Mouse (Mus musculus) left cerebral cortex, adult 8-10 months (tissue): ENCODE measurements at regions not wholly inside any gene's neighbourhood (a gene's known extent, or its start where the extent isn't known, plus 50 kb on each side); places are given as distances from the start of the nearest gene placed in this dataset.

Source experiments
- DNase-seq, 2 experiments: peaks; one replicate each; pipeline ENCODE4 v3.0.0; 2022; ENCODE audit warnings: low spot score in 2 of 2

- DNase-seq, result peak in 1 of 2 experiments; percentile 68
Observed at GRCm38 (mm10) chr4:106225184-106225862, 90.7 kb upstream of the Usp24 start.

GRCm38 (mm10) chr4:106227428-106227827 is 88.6 kb upstream of the Usp24 start:
- DNase-seq, result no peak

DNA sequence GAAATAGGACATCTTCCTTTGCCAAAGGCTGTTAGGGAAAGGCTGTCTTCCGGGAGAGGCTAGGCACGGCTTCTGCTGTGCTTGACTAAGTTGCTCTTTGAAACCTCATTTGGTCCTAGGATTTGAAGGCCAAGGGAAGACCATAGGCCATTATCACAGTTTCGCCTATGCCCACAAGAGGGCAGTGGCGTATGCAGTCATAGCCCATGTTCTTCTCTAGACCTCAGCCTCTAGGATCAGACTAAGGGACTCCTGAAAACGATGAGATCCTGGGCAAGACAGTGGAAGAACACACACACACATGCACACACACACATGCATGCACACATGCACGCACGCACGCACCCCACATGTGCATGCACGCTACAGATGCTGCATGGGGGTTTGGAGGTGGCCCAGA is 87.5 kb upstream of the Usp24 start:
- peak; percentile 61 to 76 for DNase-seq

DNA sequence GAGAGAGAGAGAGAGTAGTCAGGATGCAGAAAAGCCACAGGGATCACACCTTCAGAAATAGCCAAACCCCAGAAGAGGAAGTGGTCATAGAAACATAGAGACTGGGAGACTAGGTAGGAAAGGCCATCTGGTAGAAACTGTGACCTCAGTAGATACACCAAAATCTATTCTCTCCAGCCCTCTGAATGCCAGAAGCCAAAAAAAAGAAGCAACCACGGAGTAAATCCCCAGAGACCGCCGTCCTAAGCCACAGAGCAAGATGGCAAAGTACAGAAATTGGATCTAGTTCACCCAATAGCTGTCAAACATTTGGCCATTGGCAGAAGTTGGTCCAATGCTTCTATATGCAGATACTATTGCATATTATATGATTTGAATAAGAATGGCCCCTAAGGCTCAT is 86.5 kb upstream of the Usp24 start:
- no peak for DNase-seq

DNA sequence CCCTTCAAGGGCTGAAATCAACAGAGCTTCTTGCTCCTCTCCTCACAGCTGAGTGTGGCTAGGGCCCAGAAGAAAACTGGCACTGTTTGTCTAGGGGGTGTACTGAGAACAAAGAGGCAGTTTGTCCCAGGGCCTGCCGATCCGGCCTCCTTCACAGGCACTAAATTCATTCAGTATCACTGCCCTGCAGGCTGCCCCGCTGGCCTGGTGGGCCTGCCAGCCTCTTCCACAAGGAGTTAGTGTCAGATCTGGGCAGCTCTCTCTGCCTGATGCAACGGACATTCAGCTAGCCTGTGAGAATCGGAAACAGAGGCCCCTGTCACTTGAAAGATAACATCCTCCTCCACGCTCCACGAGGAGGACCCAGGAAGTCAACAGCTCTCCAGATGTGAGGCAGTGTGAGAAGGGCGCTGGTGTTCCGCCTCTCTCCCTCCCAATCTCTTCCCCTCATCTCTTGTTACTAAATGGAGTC is 83.5 kb upstream of the Usp24 start:
- peak in 1 of 2 experiments; percentile 81 for DNase-seq

DNA sequence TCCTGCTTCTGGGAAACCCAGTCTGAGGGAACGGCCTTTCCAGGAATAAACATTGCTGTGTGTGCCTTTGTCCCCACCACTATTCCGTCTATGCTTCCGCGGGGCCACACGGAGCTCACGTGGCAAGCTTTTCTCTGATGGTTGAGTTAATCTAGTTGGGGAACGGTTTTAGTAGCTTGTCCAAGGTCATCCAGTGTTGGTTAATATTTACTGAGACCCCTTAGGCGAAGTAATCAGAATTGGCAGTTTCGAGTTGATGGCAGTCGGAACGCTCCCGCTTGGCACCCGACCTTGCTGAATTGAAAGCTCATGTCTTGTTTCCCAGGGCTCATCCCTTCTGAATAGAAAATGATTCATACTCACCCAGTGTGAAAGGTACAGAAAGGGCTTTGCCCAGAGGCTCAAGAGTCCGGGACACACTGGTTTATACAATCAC is 71.6 kb upstream of the Usp24 start:
- DNase-seq, result no peak

GRCm38 (mm10) chr4:106244826-106245510 is 71.0 kb upstream of the Usp24 start:
- DNase-seq, result no peak

GRCm38 (mm10) chr4:106246695-106247094 is 69.3 kb upstream of the Usp24 start:
- DNase-seq, result no peak

DNA sequence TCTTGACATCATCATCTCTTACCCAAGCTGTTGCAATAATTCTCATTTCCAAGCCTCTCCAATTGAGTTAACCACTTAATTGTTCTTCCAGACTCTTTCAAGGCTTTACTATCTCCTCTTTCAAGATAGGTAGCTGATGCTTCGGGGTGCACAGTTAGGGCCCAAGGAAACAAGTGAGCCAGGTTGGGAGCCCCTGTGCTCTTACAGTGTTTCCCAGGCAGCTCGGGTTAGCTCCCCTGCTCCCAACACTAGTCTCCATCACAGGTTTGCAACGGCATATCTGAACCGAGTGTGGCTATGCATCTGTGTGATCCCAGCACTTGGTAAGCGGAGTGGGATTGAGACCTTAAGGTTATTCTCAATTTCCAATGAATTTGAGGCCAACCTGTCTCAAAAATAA is 68.6 kb upstream of the Usp24 start:
- DNase-seq, result no peak

DNA sequence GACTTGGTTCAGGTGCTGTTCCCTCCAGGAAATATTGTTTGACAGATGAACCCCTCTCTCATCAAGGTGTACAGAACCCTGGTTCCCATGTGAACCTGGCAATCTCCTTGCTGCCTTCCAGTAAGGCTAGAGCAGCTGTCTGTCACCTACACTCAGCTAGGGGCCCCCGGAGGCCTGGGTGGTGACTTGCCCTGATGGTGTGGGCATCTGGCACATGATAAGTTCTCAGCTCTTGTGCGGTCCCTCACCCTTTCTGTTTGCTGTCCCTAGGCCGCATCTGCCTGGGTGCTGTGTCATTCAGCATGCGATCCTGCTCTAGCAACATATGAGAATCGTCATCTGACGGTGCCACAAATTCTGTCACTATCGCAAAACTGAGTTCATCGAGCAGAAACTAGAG is 67.7 kb upstream of the Usp24 start:
- no peak for DNase-seq

DNA sequence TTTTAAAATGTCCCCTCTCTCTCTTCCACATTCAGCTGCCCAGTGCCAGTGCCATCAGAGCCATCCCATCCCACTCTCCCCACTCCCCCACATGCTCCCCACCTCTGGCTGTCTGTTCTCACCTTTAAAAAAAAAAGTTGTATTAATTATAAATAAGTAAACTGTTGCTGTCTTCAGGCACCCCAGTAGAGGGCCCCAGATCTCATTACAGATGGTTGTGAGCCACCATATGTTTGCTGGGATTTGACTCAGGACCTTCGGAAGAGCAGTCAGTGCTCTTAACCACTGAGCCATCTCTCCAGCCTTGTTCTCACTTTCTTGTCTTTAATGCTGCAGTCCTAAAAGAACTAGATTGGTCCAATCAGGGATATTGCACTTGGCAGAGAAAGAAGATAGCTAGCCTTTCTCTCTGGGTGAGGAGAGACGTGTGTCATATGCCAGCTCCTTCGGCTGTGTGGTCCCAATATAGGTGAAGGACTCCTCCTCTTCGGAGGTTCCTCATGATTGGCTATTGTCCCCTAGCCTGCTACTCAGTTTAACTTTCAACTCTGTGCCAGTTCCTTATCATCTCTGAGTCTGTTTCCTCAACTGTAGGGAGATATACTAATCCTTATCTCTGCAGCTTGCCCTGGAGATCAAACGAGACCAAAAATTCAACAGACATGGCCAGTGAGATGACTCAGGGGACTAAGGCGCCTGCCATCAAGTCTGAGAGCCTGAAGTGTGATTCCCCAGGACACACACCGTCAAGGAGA is 66.8 kb upstream of the Usp24 start:
- no peak for DNase-seq

- no peak for DNase-seq
Observed at GRCm38 (mm10) chr4:106250048-106250447, 66.0 kb upstream of the Usp24 start.

GRCm38 (mm10) chr4:106251430-106251829 is 64.6 kb upstream of the Usp24 start:
- no peak for DNase-seq

GRCm38 (mm10) chr4:106252946-106253345 is 63.1 kb upstream of the Usp24 start:
- DNase-seq, result no peak

DNA sequence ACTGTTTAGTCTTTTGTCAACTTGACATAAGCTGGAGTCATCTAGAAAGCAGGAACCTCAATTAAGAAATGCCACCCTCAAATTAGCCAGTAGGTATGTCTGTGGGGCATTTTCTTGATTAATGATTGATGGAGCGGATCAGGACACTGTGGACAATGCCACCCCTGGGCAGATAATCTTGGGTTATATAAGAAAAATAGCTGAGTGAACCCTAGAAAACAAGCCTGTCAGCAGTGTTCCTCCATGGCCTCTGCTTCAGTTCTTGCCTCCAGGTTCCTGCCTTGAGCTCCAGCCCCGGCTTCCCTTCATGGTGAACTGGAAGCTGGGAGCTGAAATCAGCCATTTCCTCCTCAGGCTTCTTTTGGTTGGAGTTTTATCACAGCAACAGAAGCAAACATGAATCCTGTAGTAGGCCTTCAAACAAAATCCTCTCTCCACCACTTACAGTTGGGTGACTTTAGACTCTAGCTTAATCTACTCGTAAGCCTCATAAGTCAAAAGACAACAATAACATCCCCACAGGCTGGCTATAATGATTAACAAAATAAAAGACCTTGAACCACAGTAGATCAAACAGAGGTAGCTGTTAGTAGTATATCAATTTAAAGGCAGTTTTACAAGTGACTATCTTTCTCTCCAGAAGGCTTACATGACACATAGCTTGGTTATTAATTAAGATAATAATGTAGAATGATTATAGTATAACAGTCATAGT is 61.1 kb upstream of the Usp24 start:
- no peak for DNase-seq

DNA sequence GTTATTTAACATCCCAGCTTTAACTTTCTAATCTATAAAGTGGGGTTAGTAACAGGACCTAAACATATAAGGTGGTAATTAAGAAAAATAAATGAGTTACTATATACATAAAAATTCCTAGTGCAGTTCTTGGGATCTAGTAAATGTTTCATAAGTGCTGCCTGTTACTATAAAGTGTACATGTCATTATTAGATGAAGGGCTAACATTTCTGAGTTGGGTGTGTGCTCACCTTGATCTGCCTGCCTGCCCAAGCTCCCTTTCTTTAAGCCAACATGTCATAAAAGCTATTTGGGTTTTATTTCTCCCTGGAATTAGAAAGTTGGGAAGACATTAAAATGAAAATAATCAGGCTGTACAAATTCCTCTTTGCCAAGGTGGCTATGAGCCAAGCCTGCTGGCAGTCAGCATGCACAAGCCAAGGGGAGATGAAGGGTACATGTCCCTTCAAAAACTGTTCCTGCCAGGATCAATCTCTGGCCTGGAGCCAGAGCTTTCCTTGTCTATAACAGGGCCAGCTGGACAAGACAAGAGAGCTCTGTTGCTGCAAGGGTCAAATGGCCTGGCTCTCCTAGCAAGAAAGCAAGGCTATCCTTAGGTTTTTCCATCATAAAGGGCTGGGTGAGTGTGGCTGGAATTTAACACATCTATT is 59.9 kb upstream of the Usp24 start:
- DNase-seq, result peak in 1 of 2 experiments; percentile 57

GRCm38 (mm10) chr4:106261404-106261803 is 54.6 kb upstream of the Usp24 start:
- DNase-seq, result no peak

DNA sequence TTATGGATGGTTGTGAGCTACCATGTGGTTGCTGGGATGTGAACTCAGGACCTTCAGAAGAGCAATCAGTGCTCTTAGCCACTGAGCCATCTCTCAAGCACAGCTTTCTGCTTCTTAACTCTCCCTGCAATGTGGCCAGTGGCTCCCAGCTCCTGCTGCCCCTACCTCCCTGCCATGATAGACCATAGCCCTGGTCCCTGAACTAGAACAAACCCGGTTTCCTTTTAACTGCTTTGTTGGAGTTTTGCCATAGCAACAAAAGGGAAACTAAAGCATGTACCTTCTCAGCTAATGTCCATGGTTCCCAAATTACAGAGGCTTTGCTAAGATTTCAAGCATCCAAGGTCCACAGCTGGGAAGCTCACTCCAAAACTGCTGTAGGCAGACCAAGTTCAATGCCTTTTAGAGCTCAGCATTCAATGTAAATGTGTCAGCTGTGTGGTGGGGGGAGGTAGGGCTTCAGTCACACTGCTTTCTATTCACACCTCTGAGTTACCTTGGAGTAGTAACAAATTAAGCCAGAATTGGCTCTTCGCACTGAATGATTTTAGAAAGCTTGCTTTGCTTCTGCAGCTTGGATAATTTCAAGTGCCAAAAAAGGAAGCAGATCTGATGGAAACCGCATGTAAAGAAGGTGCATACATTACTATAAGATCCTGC is 54.0 kb upstream of the Usp24 start:
- peak in 1 of 2 experiments; percentile 39 for DNase-seq

DNA sequence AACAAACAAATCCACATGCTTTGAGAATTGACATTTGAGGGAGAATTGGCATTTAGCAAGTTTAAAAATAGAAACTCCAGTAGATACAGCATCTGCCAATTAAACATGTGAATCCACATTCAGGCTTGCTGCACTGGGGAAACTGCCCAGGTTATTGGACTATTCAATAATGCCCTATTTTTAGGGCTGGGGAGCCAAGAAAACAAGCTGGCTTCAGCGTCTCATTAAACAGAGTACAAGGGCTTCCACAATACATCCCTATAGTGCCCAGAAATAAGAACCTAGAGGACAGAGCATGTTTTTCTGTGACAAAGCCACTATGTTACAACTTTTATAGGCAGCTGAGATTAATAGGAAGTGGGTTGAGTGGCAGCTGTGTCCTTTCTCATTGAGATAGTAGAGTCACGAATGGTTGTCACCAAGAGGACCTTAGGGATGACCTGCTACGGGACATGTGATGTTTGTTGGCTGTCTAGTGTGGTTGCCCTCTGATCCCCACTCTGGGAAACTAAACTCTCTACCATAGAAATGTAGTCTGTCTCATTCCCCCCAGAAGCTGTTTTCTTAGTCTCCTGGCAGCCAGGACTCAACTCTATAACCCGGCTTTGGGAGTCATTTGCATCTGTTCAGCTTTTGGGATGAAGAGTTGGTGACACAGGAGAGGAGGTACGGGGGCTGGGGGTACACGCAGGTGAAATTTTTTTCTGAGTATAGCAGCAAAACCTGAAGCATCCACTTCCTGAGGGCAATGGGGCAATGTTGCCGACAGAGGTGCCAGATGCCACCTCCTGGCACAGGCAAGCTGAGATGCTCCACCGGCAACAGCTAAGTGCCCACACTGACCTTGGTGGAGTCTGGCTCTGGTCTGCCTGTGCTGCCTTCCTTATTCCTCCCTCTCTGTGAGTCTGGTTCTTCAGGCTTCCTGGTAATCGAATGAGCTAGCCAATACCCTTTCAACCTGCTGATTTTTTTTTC is 53.0 kb upstream of the Usp24 start:
- DNase-seq, result no peak
